Mouse (Mus musculus): Measurements from ENCODE around the gene Ubqln4. TPM values are rescaled to one million over a fixed set of nuclear protein-coding genes. Genes with fewer than 3 reads are reported as not detected.
A peak's percentile ranks its signal among the peaks of the same experiment; 100 is the strongest.

Gene Ubqln4
- total and polyA plus RNA-seq, 3 experiments, result 22.8 to 62.2 (median 39.6) TPM

GRCm38 (mm10) chr3:88533706-88534105 lies 19.9 kb upstream of the Ubqln4 start:
- TF ChIP-seq PAX5 (IDR thresholded peaks at IDR 0.05; ENCODE audit: low read length) (no peak), HCFC1 (IDR thresholded peaks at IDR 0.05; ENCODE audit: low read depth, low read length) (no peak), RAD21 (IDR thresholded peaks at IDR 0.05; ENCODE audit: low read depth, low read length) (no peak), JUND (conservative IDR thresholded peaks at IDR 0.05; ENCODE audit: low read depth, low read length) (no peak), IRF4 (IDR thresholded peaks at IDR 0.05; ENCODE audit: low read depth, low read length) (no peak), MAFK (IDR thresholded peaks at IDR 0.05; ENCODE audit: insufficient replicate concordance, low read length) (no peak), NELFE (IDR thresholded peaks at IDR 0.05; ENCODE audit: low read depth, low read length) (no peak), UBTF (IDR thresholded peaks at IDR 0.05; ENCODE audit: low read depth, low read length) (no peak), MAX (IDR thresholded peaks at IDR 0.05; ENCODE audit: low read length) (no peak), ELF1 (IDR thresholded peaks at IDR 0.05; ENCODE audit: low read depth, low read length) (no peak), EP300 (IDR thresholded peaks at IDR 0.05; ENCODE audit: low read length) (no peak), CHD1 (IDR thresholded peaks at IDR 0.05; ENCODE audit: low read depth, low read length) (no peak), KAT2A (IDR thresholded peaks at IDR 0.05; ENCODE audit: insufficient replicate concordance, low read length) (no peak), TCF12 (IDR thresholded peaks at IDR 0.05; ENCODE audit: low read depth, low read length) (no peak), CTCF (conservative IDR thresholded peaks at IDR 0.05 in 1 of 2, IDR thresholded peaks at IDR 0.05 in 1 of 2; ENCODE audit: low read depth in 2 of 2, low read length in 2 of 2) (no peak), POLR2AphosphoS2 (IDR thresholded peaks at IDR 0.05; ENCODE audit: low read depth, low read length) (no peak), ZKSCAN1 (IDR thresholded peaks at IDR 0.05; ENCODE audit: borderline replicate concordance, low read depth, low read length) (no peak), MYC (IDR thresholded peaks at IDR 0.05; ENCODE audit: low read depth, low read length) (no peak), ZNF384 (IDR thresholded peaks at IDR 0.05; ENCODE audit: low read depth, low read length) (no peak)
- H3K27ac ChIP-seq (ENCODE audit: insufficient read depth, low read depth), result no peak overlapping the region
- DNase-seq (ENCODE audit: extremely low read depth), result no peak
- dilution Hi-C loops (cut with MboI; ENCODE audit: extremely low pct_ligation_motif_present, extremely low pct_unique_long_range_greater_than_20kb, low sequenced_read_pairs), result no loop called here
- peak overlapping the region; percentile 90 for H3K4me2 ChIP-seq (ENCODE audit: insufficient read depth, low read depth, poor library complexity, severe bottlenecking)
- peak overlapping the region in 1 of 3 experiments; percentile 84 for H3K4me3 ChIP-seq (replicated peaks in 1 of 3; ENCODE audit: low read depth in 2 of 3, low read length in 2 of 3, poor library complexity in 1 of 3)
- H3K9me3 ChIP-seq (replicated peaks; ENCODE audit: low read length), result no peaks in the 10 kb centered on the region
- H3K27me3 ChIP-seq (replicated peaks), result peaks cover 9% of the 10 kb centered on the region
- in situ Hi-C loops (cut with MboI; ENCODE audit: low pct_ligation_motif_present, low pct_unique_long_range_greater_than_20kb, low sequenced_read_pairs), result no loop called here
- H3K36me3 ChIP-seq (replicated peaks in 1 of 2; ENCODE audit: control insufficient read depth in 1 of 2, insufficient read depth in 1 of 2, low read length in 1 of 2), result peaks cover 13 to 32% of the 10 kb centered on the region in 2 experiments
- H3K4me1 ChIP-seq (ENCODE audit: control insufficient read depth in 1 of 2, insufficient read depth in 2 of 2), result peaks cover 16 to 41% of the 10 kb centered on the region in 2 experiments
- no peak overlapping the region; the same call in 1 of the 2 replicates for H3K9ac ChIP-seq (ENCODE audit: insufficient read depth, low read depth)
- no peaks in the 10 kb centered on the region for H3K79me2 ChIP-seq (replicated peaks; ENCODE audit: control insufficient read depth, extremely low read depth, insufficient read depth, poor library complexity, severe bottlenecking)

GRCm38 (mm10) chr3:88535005-88535404 lies 18.6 kb upstream of the Ubqln4 start:
- Histone ChIP-seq H3K36me3 (replicated peaks in 1 of 2; ENCODE audit: control insufficient read depth in 1 of 2, insufficient read depth in 1 of 2, low read length in 1 of 2) (peaks cover 13 to 26% of the 10 kb centered on the region in 2 experiments), H3K4me1 (ENCODE audit: control insufficient read depth in 1 of 2, insufficient read depth in 2 of 2) (peaks cover 8 to 31% of the 10 kb centered on the region in 2 experiments), H3K27me3 (replicated peaks) (peaks cover 9% of the 10 kb centered on the region), H3K27ac (ENCODE audit: insufficient read depth, low read depth) (no peak overlapping the region), H3K4me2 (ENCODE audit: insufficient read depth, low read depth, poor library complexity, severe bottlenecking) (no peak overlapping the region), H3K9me3 (replicated peaks; ENCODE audit: low read length) (no peaks in the 10 kb centered on the region), H3K79me2 (replicated peaks; ENCODE audit: control insufficient read depth, extremely low read depth, insufficient read depth, poor library complexity, severe bottlenecking) (no peaks in the 10 kb centered on the region), H3K9ac (ENCODE audit: insufficient read depth, low read depth) (no peak overlapping the region), H3K4me3 (replicated peaks in 1 of 3; ENCODE audit: low read depth in 2 of 3, low read length in 2 of 3, poor library complexity in 1 of 3) (no peak overlapping the region)
- dilution Hi-C loops (cut with MboI; ENCODE audit: extremely low pct_ligation_motif_present, extremely low pct_unique_long_range_greater_than_20kb, low sequenced_read_pairs), result no loop called here
- DNase-seq (ENCODE audit: extremely low read depth), result no peak
- TF ChIP-seq NRF1 (IDR thresholded peaks at IDR 0.05; ENCODE audit: low read depth, low read length) (no peak), PAX5 (IDR thresholded peaks at IDR 0.05; ENCODE audit: low read length) (no peak), MEF2A (IDR thresholded peaks at IDR 0.05; ENCODE audit: borderline replicate concordance, low read depth, low read length) (no peak), USF2 (conservative IDR thresholded peaks at IDR 0.05; ENCODE audit: low read depth, low read length) (no peak), GABPA (IDR thresholded peaks at IDR 0.05; ENCODE audit: insufficient replicate concordance, low read depth, low read length) (no peak), TCF12 (IDR thresholded peaks at IDR 0.05; ENCODE audit: low read depth, low read length) (no peak), ZNF384 (IDR thresholded peaks at IDR 0.05; ENCODE audit: low read depth, low read length) (no peak), MAFK (IDR thresholded peaks at IDR 0.05; ENCODE audit: insufficient replicate concordance, low read length) (no peak), EP300 (IDR thresholded peaks at IDR 0.05; ENCODE audit: low read length) (no peak), MAX (IDR thresholded peaks at IDR 0.05; ENCODE audit: low read length) (no peak), SIN3A (IDR thresholded peaks at IDR 0.05; ENCODE audit: low read length) (no peak), CTCF (conservative IDR thresholded peaks at IDR 0.05 in 1 of 2, IDR thresholded peaks at IDR 0.05 in 1 of 2; ENCODE audit: low read depth in 2 of 2, low read length in 2 of 2) (no peak), SMC3 (IDR thresholded peaks at IDR 0.05; ENCODE audit: low read depth, low read length) (no peak)
- in situ Hi-C loops (cut with MboI; ENCODE audit: low pct_ligation_motif_present, low pct_unique_long_range_greater_than_20kb, low sequenced_read_pairs), result no loop called here

All from CH12.LX (cell line).